Mouse (Mus musculus) spleen, postnatal 4 days (tissue): Measurements from ENCODE around the gene Dnah8.
A peak's percentile ranks its signal among the peaks of the same experiment; 100 is the strongest.

Experiments
- DNase-seq, 2 experiments: peaks; one replicate each; pipeline ENCODE4 v3.0.0; 2022; ENCODE audit warnings: low spot score in 2 of 2

Gene Dnah8

GRCm38 (mm10) chr17:30819134-30819533, 195.0 kb downstream of the Dnah8 start:
- no peak for DNase-seq

- DNase-seq = no peak
Observed at GRCm38 (mm10) chr17:30821115-30821514, 197.0 kb downstream of the Dnah8 start.

- no peak for DNase-seq
Observed at GRCm38 (mm10) chr17:30824473-30824872, 200.3 kb downstream of the Dnah8 start.

DNA sequence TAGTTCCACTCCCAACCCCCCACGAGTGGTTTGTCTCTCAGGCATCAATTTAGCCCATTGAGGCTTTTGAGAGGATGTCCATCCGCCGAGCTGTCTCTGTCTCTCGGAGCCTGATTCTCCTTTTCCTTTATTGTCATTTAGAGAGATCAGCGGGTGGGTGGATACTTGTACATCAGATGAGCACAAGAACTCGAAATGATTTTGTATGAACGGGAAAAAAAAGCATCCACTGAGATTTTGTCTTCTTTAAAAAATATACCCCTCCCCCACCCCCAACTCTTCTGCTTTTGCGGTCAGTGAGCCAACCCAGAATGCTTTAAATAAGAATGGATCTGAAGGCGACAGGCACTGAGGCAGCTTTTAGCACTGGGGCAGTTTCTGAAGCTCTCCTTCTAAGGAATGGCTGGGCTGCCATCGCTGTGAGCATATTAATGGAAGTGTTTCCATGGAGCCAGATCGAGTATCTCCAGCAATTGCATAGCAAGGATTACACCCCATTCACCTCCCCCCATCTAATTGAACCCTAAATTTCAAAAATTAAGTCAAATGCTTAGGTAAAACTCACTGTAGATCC, 201.7 kb downstream of the Dnah8 start:
- no peak for DNase-seq

DNA sequence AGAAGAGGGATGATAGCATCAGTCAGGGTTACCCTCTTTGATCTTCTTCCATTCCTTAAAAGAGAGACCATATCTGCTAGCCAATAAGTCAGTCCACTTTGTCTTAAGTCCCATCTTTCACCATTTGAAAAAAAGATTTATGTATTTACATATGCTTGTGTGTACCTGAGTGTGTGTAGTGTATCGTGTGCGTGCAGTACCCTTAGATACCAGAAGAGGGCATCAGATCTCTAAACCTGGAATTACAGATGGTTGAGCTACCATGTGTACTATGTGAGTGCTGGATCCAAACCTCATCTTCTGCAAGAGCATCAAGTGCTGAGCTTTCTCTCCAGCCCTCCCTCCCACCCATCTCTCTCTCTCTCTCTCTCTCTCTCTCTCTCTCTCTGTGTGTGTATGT, 207.0 kb downstream of the Dnah8 start:
- no peak for DNase-seq

DNA sequence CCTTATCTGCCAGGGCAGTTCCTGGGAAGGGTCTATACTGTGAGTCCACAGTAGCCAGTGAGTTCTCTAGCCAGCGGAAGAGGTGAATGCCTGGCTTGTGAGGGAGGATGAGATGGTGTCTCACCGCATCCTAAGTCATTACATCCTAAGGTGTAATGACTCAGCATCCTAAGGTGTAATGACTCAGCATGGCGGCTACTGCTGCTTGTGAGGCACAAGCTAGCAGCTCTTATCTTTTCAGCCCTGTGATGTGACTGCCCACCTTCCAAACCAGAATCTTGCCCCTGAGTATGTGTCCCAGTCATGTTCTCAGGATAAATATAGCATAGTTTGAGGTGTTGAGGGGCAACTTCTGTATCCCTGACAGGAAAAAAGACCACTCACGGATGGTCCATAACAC, 211.3 kb downstream of the Dnah8 start:
- DNase-seq = no peak

DNA sequence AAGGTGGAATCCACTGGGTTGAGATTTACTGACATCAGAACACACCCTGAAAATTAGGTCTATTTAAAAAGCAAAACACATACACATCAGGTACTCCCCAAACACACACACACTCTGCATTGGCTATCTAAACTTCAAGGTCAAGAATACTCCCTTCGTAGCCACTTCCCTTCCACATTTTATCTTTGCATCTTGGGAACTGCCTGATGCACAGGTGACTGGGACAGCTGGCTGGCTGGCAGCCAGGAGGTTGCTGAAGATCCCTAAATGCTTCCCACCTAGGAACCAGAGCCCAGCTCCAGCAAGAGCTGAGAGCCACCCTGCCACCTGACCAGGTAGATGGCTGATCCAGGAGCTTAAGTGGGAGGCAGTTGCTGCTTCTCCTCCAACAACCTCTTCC, 212.9 kb downstream of the Dnah8 start:
- no peak for DNase-seq

DNA sequence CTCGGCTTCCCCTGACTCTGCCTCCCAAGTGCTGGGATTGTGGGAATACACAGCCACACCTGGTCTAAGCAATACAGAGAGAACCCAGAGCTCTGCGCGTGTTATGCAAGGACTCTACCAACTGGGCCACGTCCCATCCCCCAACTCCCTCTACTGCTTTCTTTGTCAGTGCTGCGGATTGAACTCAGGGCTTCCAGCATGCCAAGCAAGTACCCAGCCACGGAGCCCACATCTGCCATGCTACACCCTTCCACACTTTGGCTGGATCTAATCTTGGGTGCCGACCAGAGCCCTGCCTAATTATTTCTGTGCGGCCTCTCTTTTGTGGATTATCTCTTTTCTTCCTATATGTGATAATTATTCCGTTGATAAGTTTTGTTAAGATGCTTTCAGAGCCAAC, 215.9 kb downstream of the Dnah8 start:
- DNase-seq = no peak

DNA sequence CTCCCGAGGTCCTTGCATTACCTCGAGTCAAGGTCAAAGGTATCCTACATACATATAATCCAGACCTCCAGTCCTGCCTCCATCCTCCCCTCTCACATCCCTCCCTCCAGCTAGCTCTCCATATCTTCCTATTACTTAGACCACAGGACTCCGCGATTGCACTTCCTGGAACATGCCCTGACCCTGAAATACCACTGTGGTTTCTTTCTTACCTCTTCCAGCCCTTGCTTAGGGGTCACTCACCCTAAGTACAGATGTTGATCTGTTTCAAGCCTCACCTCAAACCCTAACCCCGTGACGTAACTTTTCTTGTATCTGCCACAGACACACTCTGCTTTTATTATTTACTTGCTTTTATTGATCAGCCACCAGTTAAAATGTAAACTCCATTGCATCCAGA, 218.2 kb downstream of the Dnah8 start:
- DNase-seq = no peak

DNA sequence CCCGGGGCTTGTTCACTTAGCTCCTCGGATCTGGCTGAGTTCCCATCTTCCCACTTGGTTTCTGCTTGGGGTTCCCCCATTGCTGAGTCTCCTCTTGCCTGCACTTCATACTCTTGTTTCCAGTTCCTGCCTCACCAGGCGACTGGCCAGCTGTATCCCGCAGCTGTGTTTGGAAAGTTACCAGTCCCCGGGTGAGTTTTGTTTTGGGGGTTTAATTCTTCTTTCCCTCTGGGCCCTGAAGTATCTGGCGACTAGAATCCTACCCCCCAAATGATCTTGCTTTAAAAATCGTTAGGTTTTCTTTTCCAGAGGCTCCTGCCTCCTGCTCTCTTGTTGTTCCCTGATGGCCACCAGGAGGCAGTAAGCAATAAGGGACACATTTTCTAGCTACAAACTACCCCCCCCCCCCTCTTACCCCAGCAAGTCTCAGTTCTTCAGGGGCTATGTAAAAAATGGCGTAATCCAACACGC, 220.2 kb downstream of the Dnah8 start:
- DNase-seq = no peak

- no peak for DNase-seq
Observed at GRCm38 (mm10) chr17:30847498-30847897, 223.3 kb downstream of the Dnah8 start.

GRCm38 (mm10) chr17:30848086-30848485, 223.9 kb downstream of the Dnah8 start:
- no peak for DNase-seq

GRCm38 (mm10) chr17:30848804-30849203, 224.7 kb downstream of the Dnah8 start:
- DNase-seq = no peak

GRCm38 (mm10) chr17:30849813-30850212, 225.7 kb downstream of the Dnah8 start:
- DNase-seq = peak in 1 of 2 experiments; percentile 58

DNA sequence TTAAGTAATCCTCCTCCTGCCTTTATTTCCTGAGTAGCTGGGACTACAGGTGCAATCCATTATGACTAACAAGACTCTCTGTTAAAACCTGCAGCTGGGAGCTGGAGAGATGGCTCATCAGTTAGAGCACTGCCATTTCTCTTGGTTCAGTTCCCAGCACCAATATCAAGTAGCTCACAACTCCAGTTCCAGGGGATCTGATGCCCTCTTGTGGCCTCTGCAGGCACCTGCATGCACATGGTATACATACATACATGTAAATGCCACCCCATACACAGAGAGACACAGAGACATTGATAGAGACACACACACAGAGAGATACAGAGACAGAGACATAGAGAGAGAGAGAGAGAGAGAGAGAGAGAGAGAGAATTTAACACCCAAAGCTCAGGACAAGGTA, 228.2 kb downstream of the Dnah8 start:
- no peak for DNase-seq

- DNase-seq = no peak
Observed at GRCm38 (mm10) chr17:30857347-30857746, 233.2 kb downstream of the Dnah8 start.

DNA sequence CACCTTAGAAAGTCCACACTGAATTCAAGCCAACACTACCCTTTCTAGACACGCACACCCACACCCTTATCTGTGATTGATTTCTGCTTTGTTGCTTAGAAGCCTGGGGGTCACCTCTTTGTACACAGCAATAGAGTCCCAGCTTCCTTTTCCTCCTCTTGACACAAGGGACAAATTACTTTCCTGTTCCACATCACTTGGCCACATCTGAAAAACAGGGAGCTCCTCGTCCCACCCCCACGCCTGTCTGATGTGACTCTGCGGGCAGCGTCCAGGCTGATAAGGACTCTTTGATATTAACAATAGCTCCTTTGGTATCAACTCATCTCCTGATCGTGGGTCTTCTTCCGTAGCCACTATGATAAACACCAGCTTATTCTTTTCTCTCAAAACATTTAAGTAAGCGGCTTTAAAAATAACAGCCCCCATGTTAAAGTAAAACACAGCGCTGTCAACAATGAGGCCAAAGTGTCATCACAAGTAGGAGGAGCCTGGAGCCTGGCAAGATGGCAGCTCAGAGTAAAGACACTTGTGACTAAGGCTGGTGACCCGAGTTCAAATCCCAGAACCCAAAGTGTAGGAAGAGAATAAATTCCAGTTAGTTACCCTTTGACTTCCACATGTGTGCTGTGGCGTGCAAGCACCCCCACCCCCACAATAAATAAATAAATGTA, 234.6 kb downstream of the Dnah8 start:
- no peak for DNase-seq

DNA sequence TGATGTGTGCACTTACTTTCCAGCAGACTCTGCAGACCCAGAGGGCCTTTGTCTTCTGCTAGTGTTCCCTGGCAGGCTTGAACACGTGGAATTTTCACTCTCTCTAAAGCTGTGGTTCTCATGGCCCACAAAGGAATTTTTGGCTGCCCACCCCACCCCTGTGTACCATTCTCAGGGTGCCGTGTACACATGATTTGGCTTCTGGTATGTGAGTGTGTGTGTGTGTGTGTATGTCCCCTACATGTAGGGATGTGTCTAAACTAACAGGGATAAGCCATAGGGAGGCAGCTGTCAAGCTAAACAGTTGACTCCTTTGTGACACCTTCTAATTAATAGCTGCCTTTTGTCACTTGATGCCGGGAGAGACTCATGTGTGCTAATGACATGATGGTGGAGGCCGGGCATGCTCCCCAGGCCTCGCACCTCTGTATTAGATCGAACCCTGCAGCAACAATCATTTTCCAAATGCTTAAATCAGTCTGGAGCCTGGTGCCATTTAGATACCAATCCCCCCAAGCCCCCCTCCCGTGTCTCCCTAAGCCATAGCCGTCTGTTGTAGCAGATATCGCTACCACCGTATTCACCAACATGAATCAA, 235.9 kb downstream of the Dnah8 start:
- no peak for DNase-seq

DNA sequence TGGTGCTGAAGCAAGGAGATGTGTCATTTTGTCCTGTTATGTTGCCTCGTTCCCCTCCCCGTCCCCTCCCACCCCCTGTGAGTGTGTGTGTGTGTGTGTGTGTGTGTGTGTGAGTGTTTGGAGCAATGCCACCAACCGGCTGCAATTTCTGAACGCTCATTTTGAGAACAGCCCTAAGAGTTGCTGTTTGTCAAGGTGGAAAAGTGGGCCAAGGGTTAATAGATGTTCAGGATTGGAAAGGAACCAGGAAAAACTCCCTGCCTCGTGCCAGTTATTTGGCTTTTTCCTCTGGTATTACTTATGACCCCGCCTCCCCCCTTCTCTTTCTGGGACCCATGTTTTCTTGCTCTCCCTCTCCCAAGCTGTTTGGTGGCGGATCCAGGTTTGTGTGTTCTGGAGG, 236.5 kb downstream of the Dnah8 start:
- DNase-seq = no peak

- no peak for DNase-seq
Observed at GRCm38 (mm10) chr17:30866281-30866680, 242.1 kb downstream of the Dnah8 start.

- no peak for DNase-seq
Observed at GRCm38 (mm10) chr17:30866966-30867365, 242.8 kb downstream of the Dnah8 start.

- no peak for DNase-seq
Observed at GRCm38 (mm10) chr17:30871040-30871439, 246.9 kb downstream of the Dnah8 start.

GRCm38 (mm10) chr17:30874276-30874675, 250.1 kb downstream of the Dnah8 start:
- no peak for DNase-seq
